Mouse (Mus musculus) heart, embryonic 14.5 days (tissue): Measurements from ENCODE around the gene Ktn1. TPM values are rescaled to one million over a fixed set of nuclear protein-coding genes. Genes with fewer than 3 reads are reported as not detected.

Experiments
- ATAC-seq: fragments of 200-750 bp; cut with Nextera tagmentation; 2 replicates; pipeline ENCODE4 v1.8.0; 2017; ENCODE audit warnings: low read depth, moderate TSS enrichment; ENCODE audit not compliant: insufficient number of reproducible peaks, insufficient read depth, low FRiP score
- H3K27ac ChIP-seq, 2 experiments: fragments of 200-500 bp in 1 of 2; fragments of 300-500 bp in 1 of 2; sonication (generic) in 1 of 2; replicated peaks in 1 of 2; 2 replicates each; pipeline ENCODE4 v1.5.1; 2012 to 2014; ENCODE audit warnings: low read depth in 2 of 2, low read length in 2 of 2, control low read depth in 1 of 2, mild to moderate bottlenecking in 1 of 2, mixed read lengths in 1 of 2; ENCODE audit not compliant: control insufficient read depth in 1 of 2, insufficient read depth in 1 of 2
- H3K27me3 ChIP-seq: fragments of 300-500 bp; sonication (generic); 2 replicates; pipeline ENCODE4 v1.6.1; 2014; ENCODE audit warnings: mild to moderate bottlenecking, low read length, control low read depth; ENCODE audit not compliant: control insufficient read depth, insufficient read depth
- H3K36me3 ChIP-seq: fragments of 300-500 bp; sonication (generic); 2 replicates; pipeline ENCODE4 v1.6.1; 2014; ENCODE audit warnings: mild to moderate bottlenecking, control low read depth, low read length, mixed read lengths; ENCODE audit not compliant: control insufficient read depth, insufficient read depth
- H3K4me1 ChIP-seq, 2 experiments: fragments of 200-500 bp in 1 of 2; fragments of 300-500 bp in 1 of 2; sonication (generic) in 1 of 2; 2 replicates each; pipeline ENCODE4 v1.6.1; 2012 to 2014; ENCODE audit warnings: low read length in 2 of 2, control low read depth in 1 of 2, mixed read lengths in 1 of 2; ENCODE audit not compliant: control insufficient read depth in 2 of 2, insufficient read depth in 2 of 2
- H3K4me2 ChIP-seq: fragments of 300-500 bp; sonication (generic); 2 replicates; pipeline ENCODE4 v1.6.1; 2014; ENCODE audit warnings: mild to moderate bottlenecking, low read length
- H3K4me3 ChIP-seq, 2 experiments: fragments of 200-500 bp in 1 of 2; fragments of 300-500 bp in 1 of 2; sonication (generic) in 1 of 2; 2 replicates each; pipeline ENCODE4 v1.5.1; 2012 to 2014; ENCODE audit warnings: low read length in 2 of 2, mild to moderate bottlenecking in 2 of 2, control low read depth in 1 of 2, low read depth in 1 of 2, moderate library complexity in 1 of 2; ENCODE audit not compliant: control insufficient read depth in 1 of 2, insufficient read depth in 1 of 2
- H3K9ac ChIP-seq: fragments of 300-500 bp; sonication (generic); 2 replicates; pipeline ENCODE4 v1.6.1; 2014; ENCODE audit warnings: mild to moderate bottlenecking, low read length
- H3K9me3 ChIP-seq: fragments of 300-500 bp; sonication (generic); 2 replicates; pipeline ENCODE4 v1.6.1; 2016; ENCODE audit warnings: low read length, control low read depth; ENCODE audit not compliant: control insufficient read depth
- WGBS: fragments of 180-500 bp; shearing (Covaris S2); extraction: QIAGEN DNeasy Blood & Tissue Kit; methylation state at CpG from one replicate; pipeline ENCODE4 v1.1.7; 2014; 5-methylcytosine and 5-hydroxymethylcytosine counted together
- polyA plus RNA-seq: library from polyadenylated mRNA; unstranded; fragments of >200 nt; fragmentation: Nextera tagmentation; extraction: Ambion mirVana; gene quantifications from 2 replicates; pipeline ENCODE4 v1.2.1, GENCODE M21; 2014

Gene Ktn1
- polyA plus RNA-seq, 1 experiment from 2014 or later, result 92.8 TPM

- no peak for ATAC-seq
- no peak overlapping the region for H3K4me3 ChIP-seq
- H3K27me3 ChIP-seq, result no peaks in the 10 kb centered on the region
- H3K4me1 ChIP-seq, result no peaks in the 10 kb centered on the region
- WGBS, result 97% methylated on average over 14 of the region's 14 CpGs
- no peak overlapping the region for H3K4me2 ChIP-seq
- no peak overlapping the region for H3K27ac ChIP-seq
- no peaks in the 10 kb centered on the region for H3K9me3 ChIP-seq
- H3K9ac ChIP-seq, result no peak overlapping the region
- peaks cover 81% of the 10 kb centered on the region for H3K36me3 ChIP-seq
These were observed 69.8 kb downstream of the Ktn1 start for GRCm38 (mm10) chr14:47717916-47718606.

GRCm38 (mm10) chr14:47720023-47720422 lies 71.8 kb downstream of the Ktn1 start:
- H3K27ac ChIP-seq, result no peak overlapping the region
- 93% methylated on average over 4 of the region's 4 CpGs for WGBS
- peaks cover 82% of the 10 kb centered on the region for H3K36me3 ChIP-seq
- H3K9me3 ChIP-seq, result no peaks in the 10 kb centered on the region
- no peak overlapping the region for H3K4me2 ChIP-seq
- H3K9ac ChIP-seq, result no peak overlapping the region
- no peak overlapping the region for H3K4me3 ChIP-seq
- H3K27me3 ChIP-seq, result no peaks in the 10 kb centered on the region
- no peak for ATAC-seq
- no peaks in the 10 kb centered on the region for H3K4me1 ChIP-seq

- Histone ChIP-seq H3K4me1 (no peaks in the 10 kb centered on the region), H3K27ac (no peak overlapping the region), H3K4me3 (no peak overlapping the region), H3K27me3 (no peaks in the 10 kb centered on the region), H3K4me2 (no peak overlapping the region), H3K9ac (no peak overlapping the region), H3K36me3 (peaks cover 86% of the 10 kb centered on the region), H3K9me3 (no peaks in the 10 kb centered on the region)
- no peak for ATAC-seq
These were observed 74.8 kb downstream of the Ktn1 start for GRCm38 (mm10) chr14:47723035-47723434.

DNA sequence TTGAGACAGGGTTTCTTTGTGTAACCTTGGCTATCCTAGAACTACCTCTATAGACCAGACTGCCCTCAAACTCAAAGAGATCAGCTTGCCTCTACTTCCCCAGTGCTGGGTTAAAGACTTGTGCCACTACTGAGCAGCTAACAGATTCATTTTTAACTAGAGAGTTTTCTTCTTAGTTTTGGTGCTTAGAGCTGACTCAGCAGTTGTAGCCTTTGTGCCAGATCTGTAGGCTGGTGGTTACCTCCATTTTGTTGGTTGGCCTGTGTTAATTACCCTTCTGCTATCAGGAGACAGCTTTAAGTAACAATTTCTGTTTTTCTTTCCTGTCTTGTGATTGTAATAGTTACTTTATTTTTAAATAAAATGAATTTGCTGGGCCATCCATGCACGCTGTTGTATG lies 80.3 kb downstream of the Ktn1 start:
- H3K4me2 ChIP-seq, result no peak overlapping the region
- 100% methylated on average over 1 of the region's 1 CpGs for WGBS
- no peak for ATAC-seq
- no peaks in the 10 kb centered on the region for H3K9me3 ChIP-seq
- no peak overlapping the region for H3K4me3 ChIP-seq
- no peak overlapping the region for H3K9ac ChIP-seq
- peaks cover 97% of the 10 kb centered on the region for H3K36me3 ChIP-seq
- H3K4me1 ChIP-seq, result no peaks in the 10 kb centered on the region
- no peak overlapping the region for H3K27ac ChIP-seq
- no peaks in the 10 kb centered on the region for H3K27me3 ChIP-seq

GRCm38 (mm10) chr14:47735354-47735753 lies 87.1 kb downstream of the Ktn1 start:
- Histone ChIP-seq H3K9ac (no peak overlapping the region), H3K27ac (no peak overlapping the region), H3K4me3 (no peak overlapping the region), H3K36me3 (peaks cover 92% of the 10 kb centered on the region), H3K4me1 (no peaks in the 10 kb centered on the region; a peak in 1 of 4 replicates), H3K4me2 (no peak overlapping the region), H3K27me3 (no peaks in the 10 kb centered on the region), H3K9me3 (no peaks in the 10 kb centered on the region)
- ATAC-seq, result no peak
- WGBS, result 87% methylated on average over 12 of the region's 12 CpGs

GRCm38 (mm10) chr14:47736471-47736870 lies 88.2 kb downstream of the Ktn1 start:
- Histone ChIP-seq H3K4me3 (no peak overlapping the region), H3K4me1 (no peaks in the 10 kb centered on the region; a peak in 1 of 4 replicates), H3K36me3 (peaks cover 87% of the 10 kb centered on the region), H3K27me3 (no peaks in the 10 kb centered on the region), H3K27ac (no peak overlapping the region), H3K9me3 (no peaks in the 10 kb centered on the region), H3K9ac (no peak overlapping the region), H3K4me2 (no peak overlapping the region)
- ATAC-seq, result no peak
- WGBS, result 87% methylated on average over 8 of the region's 8 CpGs

- peaks cover 56% of the 10 kb centered on the region for H3K36me3 ChIP-seq
- WGBS, result 83% methylated on average over 5 of the region's 5 CpGs
- ATAC-seq, result no peak
These were observed 92.2 kb downstream of the Ktn1 start for GRCm38 (mm10) chr14:47740316-47740996.

More at GRCm38 (mm10) chr14:47740316-47740996, 92.2 kb downstream of the Ktn1 start:
- Histone ChIP-seq H3K4me1 (peaks cover 4 to 7% of the 10 kb centered on the region in 2 experiments; a peak in 1 of 4 replicates), H3K9ac (no peak overlapping the region), H3K4me3 (no peak overlapping the region), H3K27me3 (no peaks in the 10 kb centered on the region), H3K4me2 (no peak overlapping the region), H3K27ac (no peak overlapping the region), H3K9me3 (no peaks in the 10 kb centered on the region)
